Mouse (Mus musculus) intestine, postnatal 0 days (tissue): ENCODE data around the gene Dhx16. TPM values are rescaled to one million over a fixed set of nuclear protein-coding genes. Genes with fewer than 3 reads are reported as not detected.

Experiments
- ATAC-seq: fragments of 200-750 bp; cut with Nextera tagmentation; 2 replicates; pipeline ENCODE4 v1.8.0; 2017; ENCODE audit warnings: mild to moderate bottlenecking, moderate TSS enrichment, moderate library complexity
- H3K27ac ChIP-seq: fragments of 300-500 bp; sonication (generic); 2 replicates; pipeline ENCODE4 v1.5.1; 2014; ENCODE audit warnings: mild to moderate bottlenecking, low read depth, low read length, moderate library complexity
- H3K27me3 ChIP-seq: fragments of 300-500 bp; sonication (generic); replicated peaks from 2 replicates; pipeline ENCODE4 v1.6.1; 2014; ENCODE audit warnings: low read length, mixed read lengths; ENCODE audit not compliant: control insufficient read depth, insufficient read depth
- H3K36me3 ChIP-seq: fragments of 300-500 bp; sonication (generic); 2 replicates; pipeline ENCODE4 v1.6.1; 2014; ENCODE audit warnings: mild to moderate bottlenecking, moderate library complexity; ENCODE audit not compliant: control insufficient read depth, insufficient read depth
- H3K4me1 ChIP-seq: fragments of 300-500 bp; sonication (generic); replicated peaks from 2 replicates; pipeline ENCODE4 v1.6.1; 2014; ENCODE audit warnings: antibody characterized with exemption, low read length, mixed read lengths; ENCODE audit not compliant: control insufficient read depth, insufficient read depth
- H3K4me2 ChIP-seq: fragments of 300-500 bp; sonication (generic); replicated peaks from 2 replicates; pipeline ENCODE4 v1.6.1; 2014; ENCODE audit warnings: low read depth, mild to moderate bottlenecking, moderate library complexity
- H3K4me3 ChIP-seq: fragments of 300-500 bp; sonication (generic); 2 replicates; pipeline ENCODE4 v1.5.1; 2014; ENCODE audit warnings: low read depth, low read length
- H3K9ac ChIP-seq: fragments of 300-500 bp; sonication (generic); 2 replicates; pipeline ENCODE4 v1.6.1; 2014; ENCODE audit warnings: mild to moderate bottlenecking, low read depth, low read length
- H3K9me3 ChIP-seq: fragments of 300-500 bp; sonication (generic); 2 replicates; pipeline ENCODE4 v1.6.1; 2016; ENCODE audit warnings: mixed run types; ENCODE audit not compliant: control insufficient read depth
- CTCF ChIP-seq: sonication (generic); IDR thresholded peaks from 2 replicates; pipeline ENCODE4 v1.5.1; 2016; ENCODE audit warnings: low read depth, mild to moderate bottlenecking, control low read depth, antibody characterized with exemption, moderate library complexity
- WGBS: fragments of 180-500 bp; shearing (Covaris S2); extraction: QIAGEN DNeasy Blood & Tissue Kit; methylation state at CpG from one replicate; pipeline ENCODE4 v1.1.7; 2014; 5-methylcytosine and 5-hydroxymethylcytosine counted together
- microRNA counts: library from miRNA; unstranded; fragments of <30 nt; microRNA quantifications from one replicate; lab custom pipeline; 2016
- microRNA-seq: library from miRNA; unstranded; fragments of <30 nt; microRNA quantifications from one replicate; pipeline ENCODE4, GENCODE M21; 2016
- polyA plus RNA-seq: library from polyadenylated mRNA; unstranded; fragments of >200 nt; fragmentation: Nextera tagmentation; extraction: Ambion mirVana; gene quantifications from 2 replicates; pipeline ENCODE4 v1.2.1, GENCODE M21; 2015

Gene Dhx16
- polyA plus RNA-seq, 1 experiment from 2014 or later, result 17.2 TPM

- Histone ChIP-seq H3K9me3 (no peaks in the 10 kb centered on the region), H3K4me2 (no peak overlapping the region), H3K36me3 (no peaks in the 10 kb centered on the region), H3K9ac (no peak overlapping the region), H3K4me1 (no peaks in the 10 kb centered on the region), H3K27me3 (no peaks in the 10 kb centered on the region), H3K27ac (no peak overlapping the region), H3K4me3 (no peak overlapping the region)
- peak; percentile 91 for TF ChIP-seq CTCF
- ATAC-seq, result peak; percentile 61; the same call in 1 of the 2 replicates
- 38% methylated on average over 2 of the region's 2 CpGs for WGBS
Measured at GRCm38 (mm10) chr17:35937700-35938348, 58.2 kb downstream of the Dhx16 start.

- no peak overlapping the region for H3K27ac ChIP-seq
- no peak overlapping the region for H3K9ac ChIP-seq
- no peak for TF ChIP-seq CTCF
- H3K27me3 ChIP-seq, result no peaks in the 10 kb centered on the region
- H3K4me3 ChIP-seq, result no peak overlapping the region
- H3K36me3 ChIP-seq, result no peaks in the 10 kb centered on the region
- no peaks in the 10 kb centered on the region for H3K4me1 ChIP-seq
- WGBS, result 52% methylated on average over 2 of the region's 2 CpGs
- H3K9me3 ChIP-seq, result no peaks in the 10 kb centered on the region
- no peak for ATAC-seq
- H3K4me2 ChIP-seq, result no peak overlapping the region
Measured at GRCm38 (mm10) chr17:35939108-35939507, 59.5 kb downstream of the Dhx16 start.

- H3K27ac ChIP-seq, result no peak overlapping the region
- WGBS, result 46% methylated on average over 1 of the region's 1 CpGs
- TF ChIP-seq CTCF, result no peak
- H3K4me3 ChIP-seq, result no peak overlapping the region
- no peaks in the 10 kb centered on the region for H3K9me3 ChIP-seq
- no peak for ATAC-seq
- H3K4me1 ChIP-seq, result no peaks in the 10 kb centered on the region
- H3K36me3 ChIP-seq, result no peaks in the 10 kb centered on the region
- H3K4me2 ChIP-seq, result no peak overlapping the region
- H3K27me3 ChIP-seq, result no peaks in the 10 kb centered on the region
- H3K9ac ChIP-seq, result no peak overlapping the region
Measured at GRCm38 (mm10) chr17:35939941-35940340, 60.3 kb downstream of the Dhx16 start.

MicroRNAs within 50 kb of the gene (microRNA counts, 519-probe panel; counts per million panel counts)
- microRNA mmu-miR-1894-3p (lab: Ali Mortazavi, UCI), result not detected
- not detected for microRNA mmu-miR-1894-5p (lab: Ali Mortazavi, UCI)

Small RNA genes within 50 kb of the gene (microRNA-seq; reads per million reads assigned to microRNA genes)
- gene Gm28033 (0.82 reads per million), gene Mir1894 (not detected)

Other genes with a start within 250 kb of the Dhx16 start
- 2.8 and 16.7 TPM in 2 replicates for gene Mucl3, start 236.1 kb upstream of the Dhx16 start, polyA plus RNA-seq
- gene Vars2, start 212.2 kb upstream of the Dhx16 start, polyA plus RNA-seq, result 6.0 and 6.3 TPM in 2 replicates
- 16.9 and 18.1 TPM in 2 replicates for gene Gtf2h4, start 206.1 kb upstream of the Dhx16 start, polyA plus RNA-seq
- gene Ddr1, start 175.2 kb upstream of the Dhx16 start, polyA plus RNA-seq, result 27.8 and 30.0 TPM in 2 replicates
- gene Ier3, start 58.1 kb upstream of the Dhx16 start, polyA plus RNA-seq, result 34.6 and 36.9 TPM in 2 replicates
- gene Flot1, start 56.6 kb upstream of the Dhx16 start, polyA plus RNA-seq, result 56.4 and 57.8 TPM in 2 replicates
- gene Tubb5, start 41.5 kb upstream of the Dhx16 start, polyA plus RNA-seq, result 233 and 240 TPM in 2 replicates
- 2.3 and 2.7 TPM in 2 replicates for gene Mdc1, start 38.3 kb upstream of the Dhx16 start, polyA plus RNA-seq
- gene Nrm, start 18.5 kb upstream of the Dhx16 start, polyA plus RNA-seq, result 19.8 and 20.6 TPM in 2 replicates
- 15.2 and 15.6 TPM in 2 replicates for gene Ppp1r18, start 14.2 kb upstream of the Dhx16 start, polyA plus RNA-seq
- gene 2310061I04Rik, start 17.6 kb downstream of the Dhx16 start, polyA plus RNA-seq, result 31.5 and 32.3 TPM in 2 replicates
- gene Atat1, start 30.3 kb downstream of the Dhx16 start, polyA plus RNA-seq, result 11.0 and 11.9 TPM in 2 replicates
- gene Mrps18b, start 36.6 kb downstream of the Dhx16 start, polyA plus RNA-seq, result 81.6 and 85.7 TPM in 2 replicates
- 13.8 and 14.3 TPM in 2 replicates for gene Ppp1r10, start 36.6 kb downstream of the Dhx16 start, polyA plus RNA-seq
- gene Abcf1, start 89.9 kb downstream of the Dhx16 start, polyA plus RNA-seq, result 84.1 and 91.1 TPM in 2 replicates
- 29.4 and 33.9 TPM in 2 replicates for gene Gnl1, start 100.0 kb downstream of the Dhx16 start, polyA plus RNA-seq
- 9.4 and 9.6 TPM in 2 replicates for gene Prr3, start 100.4 kb downstream of the Dhx16 start, polyA plus RNA-seq
- 1.4 and 1.5 TPM in 2 replicates for gene H2-T24, start 140.7 kb downstream of the Dhx16 start, polyA plus RNA-seq
- 68.3 and 71.7 TPM in 2 replicates for gene H2-T23, start 153.0 kb downstream of the Dhx16 start, polyA plus RNA-seq
- gene H2-T22, start 162.9 kb downstream of the Dhx16 start, polyA plus RNA-seq, result 19.5 and 21.2 TPM in 2 replicates
- 2.8 and 3.1 TPM in 2 replicates for gene Gm6034, start 163.1 kb downstream of the Dhx16 start, polyA plus RNA-seq
- gene Gm11127, start 178.6 kb downstream of the Dhx16 start, polyA plus RNA-seq, result 84.2 and 86.5 TPM in 2 replicates
- 0.17 TPM in 1 of 2 replicates, not detected in the other for gene Gm19684, start 241.9 kb downstream of the Dhx16 start, polyA plus RNA-seq
- gene Gm7030, start 249.6 kb downstream of the Dhx16 start, polyA plus RNA-seq, result 0.93 and 1.3 TPM in 2 replicates